Mouse (Mus musculus): ENCODE results near the gene Ube2r2.

The Ube2r2 gene

DNA sequence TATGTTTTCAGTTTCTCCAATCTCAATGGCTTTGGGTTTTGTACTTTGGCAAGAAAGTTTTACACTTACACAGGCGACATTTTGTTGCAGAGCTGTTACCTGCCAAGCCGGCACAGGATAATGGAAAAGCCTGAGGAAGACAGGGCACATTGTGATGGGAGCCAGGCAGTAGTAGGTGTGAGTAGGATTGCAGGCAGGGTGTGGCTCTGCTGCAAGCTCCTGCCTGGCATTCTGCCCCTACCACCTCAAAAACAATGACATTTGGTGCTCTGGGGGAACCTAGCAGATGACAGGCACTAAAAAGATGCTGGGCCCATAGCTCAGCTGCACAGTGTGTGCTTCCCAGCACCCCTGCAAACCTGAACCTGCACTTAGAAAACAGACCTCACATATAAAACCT, 54.3 kb downstream of the Ube2r2 start:
- DNase-seq = no peak

DNA sequence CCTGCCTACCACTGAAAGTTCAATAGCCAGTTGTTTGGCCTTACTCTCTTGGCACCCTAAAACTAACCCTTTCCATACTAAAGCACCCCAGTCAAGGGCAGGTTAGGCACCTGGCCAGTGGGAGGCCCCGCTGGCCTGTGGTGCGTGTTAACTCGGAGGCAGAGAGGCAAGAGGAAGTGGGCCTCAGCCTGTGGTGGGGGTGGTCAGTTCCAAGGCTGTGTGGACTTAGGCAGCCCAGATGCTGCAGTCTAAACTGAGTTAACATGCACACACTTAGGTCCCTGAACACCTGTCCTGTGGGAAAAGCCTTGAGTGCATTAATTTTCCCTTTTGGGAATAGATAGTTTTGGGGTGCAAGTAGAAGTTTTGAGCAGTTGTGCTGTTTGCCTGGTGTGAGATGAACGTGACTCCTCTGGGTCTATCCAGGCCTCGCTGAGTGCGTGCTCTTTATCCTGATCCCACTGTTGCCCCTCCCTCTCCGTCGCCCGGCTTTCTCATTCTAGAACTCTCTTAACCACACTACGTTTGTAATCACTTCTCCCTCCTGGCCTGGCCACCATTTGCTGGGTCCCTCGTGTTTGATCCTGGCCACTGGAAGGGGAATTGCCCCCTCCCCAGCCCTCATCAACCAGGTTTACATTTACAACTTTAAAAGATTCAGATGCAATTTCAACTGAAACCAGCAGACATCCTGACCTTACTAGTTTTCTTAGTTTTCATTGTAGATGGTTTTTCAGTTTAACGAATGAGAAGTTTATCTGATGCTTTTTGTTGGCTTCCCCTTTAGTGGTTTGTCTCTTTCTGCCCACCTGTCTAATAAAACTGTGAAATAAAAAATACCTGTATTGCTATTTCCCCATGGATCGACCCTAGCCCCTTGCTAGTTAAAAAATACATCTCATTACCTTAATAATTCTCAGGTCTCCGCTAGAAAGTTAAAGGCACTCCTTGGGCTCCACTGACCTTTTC, 57.3 kb downstream of the Ube2r2 start:
- DNase-seq = no peak

DNA sequence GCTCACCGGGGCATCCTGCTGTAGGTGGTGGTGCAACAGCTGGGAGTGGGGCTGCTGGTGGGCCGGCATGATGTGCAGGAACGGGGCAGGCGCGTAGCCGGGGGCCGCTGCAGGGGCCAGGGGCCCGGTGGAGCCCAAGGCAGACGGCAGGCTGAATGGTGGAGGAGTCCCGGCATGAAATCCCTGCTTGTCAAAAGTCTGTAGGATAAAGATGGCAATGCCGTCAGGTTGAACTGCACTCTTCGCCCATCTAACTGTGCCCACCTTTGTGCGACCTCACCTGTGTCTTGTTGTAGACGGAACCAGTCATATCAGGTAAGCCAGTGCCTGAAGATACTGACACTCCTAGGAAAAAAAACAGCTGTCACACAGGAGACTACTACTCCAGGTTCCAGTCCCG, 59.8 kb downstream of the Ube2r2 start:
- no peak for DNase-seq

DNA sequence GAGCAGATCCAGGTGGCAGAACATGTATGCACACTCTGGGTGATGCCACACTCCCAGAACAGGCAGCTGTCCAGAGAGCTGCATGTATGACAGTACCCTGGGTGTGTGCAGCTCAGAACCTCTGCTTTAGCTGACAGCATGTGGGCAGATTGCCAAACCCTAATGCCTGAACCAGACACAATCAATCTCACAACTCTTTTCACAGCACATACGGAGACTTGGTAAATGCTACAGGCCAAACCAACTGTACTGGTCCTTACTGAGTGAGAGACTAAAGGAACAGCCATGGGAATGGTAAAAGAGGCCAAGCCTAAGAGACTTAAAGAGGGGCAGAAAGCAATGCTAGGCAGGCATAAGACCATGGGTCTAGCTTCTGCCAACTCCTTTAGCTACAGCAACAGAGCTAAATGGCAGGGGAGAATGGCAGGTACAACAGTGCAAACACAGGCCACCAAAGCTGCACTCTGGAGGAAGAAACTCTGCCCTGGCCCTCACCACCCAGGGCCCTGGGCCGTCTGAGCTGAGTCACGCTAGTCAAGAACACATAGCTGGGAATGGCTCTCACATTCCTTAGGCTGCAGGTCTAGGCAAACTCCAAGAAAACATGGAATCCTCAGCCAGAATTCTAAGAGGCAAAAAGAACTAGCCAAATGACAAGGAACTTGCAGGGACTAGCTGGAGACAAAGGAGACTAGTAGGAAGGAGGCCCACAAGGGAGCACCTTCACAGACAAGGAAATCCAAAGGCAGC, 61.5 kb downstream of the Ube2r2 start:
- no peak for DNase-seq

DNA sequence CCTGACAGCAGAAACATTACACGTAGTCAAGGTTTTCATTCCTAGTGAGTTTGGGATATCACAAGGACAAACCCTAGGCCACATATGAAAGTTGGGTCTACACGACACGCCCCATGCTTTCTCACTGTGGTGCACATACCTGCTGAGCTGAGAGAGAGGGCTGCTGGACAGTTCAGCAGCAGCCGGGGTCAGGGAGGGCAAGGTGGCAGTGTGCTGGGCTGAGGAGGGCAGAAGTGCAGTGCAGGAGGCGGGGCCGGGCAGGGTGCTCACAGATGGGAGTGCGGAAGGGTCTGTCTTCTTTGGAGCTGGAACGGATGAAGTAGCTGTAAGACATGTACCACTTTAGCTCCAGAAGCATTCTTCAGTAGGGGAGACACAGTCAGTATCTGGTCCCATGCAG, 66.6 kb downstream of the Ube2r2 start:
- no peak for DNase-seq

DNA sequence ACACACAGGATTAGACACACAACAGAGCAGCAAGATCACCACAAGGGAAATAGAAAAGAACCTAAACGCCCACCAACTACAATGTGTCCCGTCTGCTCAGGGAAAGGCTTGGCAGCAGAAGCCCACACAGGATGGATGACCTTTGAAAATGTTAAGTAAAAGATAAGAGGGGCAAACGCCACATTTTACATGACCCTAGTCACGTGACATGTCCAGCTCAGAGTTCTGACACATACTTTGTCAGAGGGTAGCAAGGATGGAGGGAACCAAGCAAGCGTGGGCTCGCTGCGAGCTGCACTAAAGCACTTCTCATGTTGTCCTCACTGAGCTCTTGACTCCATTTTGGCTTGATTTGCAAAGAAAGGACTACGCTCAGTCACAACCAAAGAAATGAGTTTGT, 70.2 kb downstream of the Ube2r2 start:
- no peak for DNase-seq

DNA sequence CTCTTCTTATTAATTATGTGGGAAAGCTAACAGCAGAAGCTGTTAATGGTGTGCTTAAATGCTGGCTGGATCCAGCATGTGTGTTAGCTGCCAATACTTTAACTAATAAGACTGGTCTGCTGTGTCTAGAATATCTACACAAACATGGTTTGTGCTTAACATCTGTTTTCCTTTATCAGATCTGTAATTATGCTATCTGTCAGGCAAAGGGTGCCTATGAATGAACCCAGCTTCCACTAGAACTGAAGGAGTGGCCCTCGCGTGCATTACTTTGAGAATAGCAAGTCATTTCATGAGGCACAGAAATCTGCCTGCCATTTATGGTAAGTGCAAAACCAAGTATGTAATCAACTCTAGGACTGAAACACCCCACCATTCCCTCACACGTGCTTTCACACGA, 72.5 kb downstream of the Ube2r2 start:
- no peak for DNase-seq

DNA sequence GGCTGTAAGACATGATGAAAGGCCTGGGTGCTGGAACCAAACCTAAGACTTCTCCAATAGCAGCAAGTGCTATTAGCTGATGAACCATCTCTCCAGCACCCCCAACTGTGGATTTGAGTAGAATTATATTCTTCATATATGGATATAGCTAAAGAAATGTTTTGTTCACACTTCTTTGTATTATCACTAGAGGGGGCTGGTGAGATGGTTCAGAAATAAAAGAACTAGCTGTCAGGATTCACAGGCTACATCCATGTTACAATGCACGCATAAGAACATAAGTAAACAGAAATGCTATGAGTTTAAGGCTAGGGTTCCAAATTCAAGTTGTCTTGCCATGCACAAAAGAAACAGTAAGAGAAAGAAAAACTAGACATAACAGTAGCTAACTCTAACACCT, 89.9 kb downstream of the Ube2r2 start:
- no peak for DNase-seq

DNA sequence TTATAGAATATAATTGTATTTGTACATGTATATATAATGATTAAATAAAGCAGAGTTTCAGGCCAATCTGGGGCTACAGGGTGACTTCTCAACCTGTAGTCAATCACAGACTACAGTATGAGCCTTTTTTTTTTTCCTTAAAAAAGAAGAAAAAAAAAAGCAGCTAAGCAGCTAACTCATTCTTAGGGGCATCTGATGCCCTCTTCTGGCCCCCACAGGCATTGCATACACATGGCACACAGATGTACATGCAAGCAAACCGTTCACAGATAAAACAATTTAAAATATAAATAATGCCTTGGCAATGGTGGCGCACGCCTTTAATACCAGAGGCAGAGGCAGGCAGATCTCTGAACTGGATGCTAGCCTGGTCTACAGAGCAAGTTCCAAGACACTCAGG, 90.8 kb downstream of the Ube2r2 start:
- DNase-seq = peak; percentile 61

DNA sequence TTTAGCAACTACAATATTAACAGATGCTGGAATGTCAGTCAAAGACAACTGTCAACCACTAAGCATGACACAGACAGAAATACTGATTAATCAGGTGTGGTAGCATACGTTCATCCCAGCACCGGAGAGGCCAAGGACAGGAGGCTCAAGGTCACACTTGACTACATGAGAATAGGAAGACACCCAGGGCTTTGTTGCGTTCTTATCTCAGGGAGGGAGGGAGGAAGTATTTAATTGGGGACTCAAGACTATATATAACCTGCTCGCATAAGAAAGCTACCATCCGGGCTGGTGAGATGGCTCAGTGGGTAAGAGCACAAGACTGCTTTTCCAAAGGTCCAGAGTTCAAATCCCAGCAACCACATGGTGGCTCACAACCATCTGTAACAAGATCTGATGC, 100.1 kb downstream of the Ube2r2 start:
- no peak for DNase-seq

DNA sequence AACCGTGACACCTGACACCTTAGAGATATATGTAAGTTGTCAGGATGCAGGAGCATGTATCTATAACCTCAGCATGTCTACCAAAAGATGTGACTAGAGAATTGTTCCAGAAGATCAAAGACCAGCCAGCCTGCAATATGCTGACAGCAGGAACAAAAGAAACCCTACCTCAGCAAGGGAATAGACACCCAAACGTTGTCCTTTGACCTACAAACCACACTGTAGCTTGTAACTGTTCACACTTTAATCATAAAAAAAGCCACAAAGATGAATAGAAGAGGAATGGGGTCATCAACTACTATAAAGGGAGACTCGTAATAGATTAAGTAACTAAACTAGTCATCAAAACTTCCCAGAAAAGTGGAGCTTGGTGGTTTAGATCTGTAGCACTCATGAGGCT, 105.4 kb downstream of the Ube2r2 start:
- no peak for DNase-seq

Data from right cerebral cortex, postnatal 4 days (tissue).